ENCODE assay signal across 19 mouse cellular contexts in the genomic region with DNA sequence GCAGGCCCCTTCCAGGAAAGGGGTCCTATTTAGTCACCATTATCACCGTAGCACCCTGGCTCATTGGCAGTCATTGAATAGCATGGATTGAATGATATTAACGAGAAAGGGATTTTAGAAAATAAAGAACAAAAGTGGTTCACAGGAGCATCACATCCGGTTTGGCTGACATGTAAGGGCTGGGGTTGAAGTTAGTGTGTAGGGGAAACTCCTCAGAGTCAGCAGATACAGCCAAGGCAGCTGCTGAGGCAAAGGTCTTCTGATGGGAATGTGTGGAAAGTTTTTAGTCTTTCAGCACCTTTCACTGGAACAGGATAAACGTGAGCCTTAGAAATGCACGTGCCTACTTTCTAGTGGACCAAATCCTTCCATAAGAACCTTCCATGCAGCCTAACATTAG.
"Had no signal": no experiment of that assay in that cellular context is flagged by ENCODE, and none has a peak within 500 bp of the region (broad histone marks: within the 10 kb centered on the region; RNA-seq: fewer than 3 reads in every experiment).

No protein-coding gene starts in this region.

- H3K4me1 ChIP-seq: liver, embryonic 13.5 days; midbrain, embryonic 10.5 days; midbrain, embryonic 13.5 days had no signal

- H3K4me3 ChIP-seq: layer of hippocampus, adult 2 months; liver, embryonic 13.5 days; megakaryocyte, embryonic 14.5 days; midbrain, embryonic 10.5 days; midbrain, embryonic 13.5 days; myocyte had no signal

- ATAC-seq: lung, postnatal 0 days; midbrain, embryonic 13.5 days; midbrain, embryonic 16.5 days had no signal

- DNase-seq: kidney, adult 2 months; kidney, postnatal 25 days; layer of hippocampus, adult 9-11 months; liver, embryonic 13.5 days; lung, embryonic 14.5 days; lung, postnatal 36 days; right cerebral cortex, adult 18-20 months; right cerebral cortex, postnatal 14 days; right cerebral cortex, postnatal 4 days; thymus, adult 2 months; thymus, postnatal 14 days; thymus, postnatal 4 days had no signal
